Mouse (Mus musculus) ES-E14 (cell line): ENCODE measurements around the gene Acadl.

ENCODE experiments used
- CHD2 ChIP-seq: IDR thresholded peaks from 2 replicates; pipeline ENCODE4 v1.6.1; 2014; ENCODE audit warnings: mild to moderate bottlenecking, low read depth, low read length, inconsistent platforms
- MAFK ChIP-seq: IDR thresholded peaks from 2 replicates; pipeline ENCODE4 v1.6.1; 2014; ENCODE audit warnings: mild to moderate bottlenecking, low read depth, low read length, inconsistent platforms; ENCODE audit not compliant: insufficient read depth
- ZC3H11A ChIP-seq: IDR thresholded peaks from 2 replicates; pipeline ENCODE4 v1.6.1; 2012; ENCODE audit warnings: low read depth, mild to moderate bottlenecking, inconsistent platforms, low read length, borderline replicate concordance
- ZNF384 ChIP-seq: IDR thresholded peaks from 2 replicates; pipeline ENCODE4 v1.6.1; 2012; ENCODE audit warnings: low read depth, low read length, inconsistent platforms

DNA sequence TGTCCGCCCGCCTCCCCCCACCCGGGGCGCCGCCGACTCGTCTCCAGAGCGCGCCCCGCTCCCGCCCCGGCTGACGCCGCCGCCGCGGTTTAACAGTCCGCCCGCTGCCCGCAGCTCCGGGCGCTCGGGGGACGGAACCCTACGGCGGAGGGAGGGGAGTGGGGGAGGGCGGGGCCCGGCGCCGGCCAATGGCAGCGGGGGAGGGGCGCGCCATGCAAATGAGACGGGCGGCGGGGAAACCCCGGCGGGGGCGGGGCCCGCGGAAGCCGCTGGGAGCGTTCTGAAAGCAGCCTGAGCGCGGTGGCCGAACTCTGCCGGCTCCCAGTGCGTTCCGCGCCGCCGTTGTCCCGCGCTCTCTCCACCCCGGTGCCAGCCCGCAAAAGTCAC is 45.6 kb downstream of the Acadl start, which contains the start of gene Kansl1l:
- TF ChIP-seq ZNF384 = no peak
- TF ChIP-seq CHD2 = no peak
- TF ChIP-seq MAFK = no peak
- TF ChIP-seq ZC3H11A = no peak
